16 mouse cellular contexts compared by ENCODE assay signal in genomic region chr8:19540376-19540775, GRCm38 (mm10). TPM values are rescaled to one million over a fixed set of nuclear protein-coding genes. Genes with fewer than 3 reads are reported as not detected.
"Had no signal": no experiment of that assay in that cellular context is flagged by ENCODE, and none has a peak within 500 bp of the region (broad histone marks: within the 10 kb centered on the region; RNA-seq: fewer than 3 reads in every experiment).

No protein-coding gene starts in this region.

- DNase-seq: kidney, postnatal 14 days; liver; liver, embryonic 13.5 days; liver, postnatal 0 days; lung, postnatal 14 days; thymus, adult 18-20 months; thymus, postnatal 14 days had no signal

- H3K4me1 ChIP-seq: limb, embryonic 12.5 days; liver, embryonic 13.5 days; lung, embryonic 15.5 days; megakaryocyte, embryonic 14.5 days; midbrain, embryonic 15.5 days; neural tube, embryonic 12.5 days had no signal

- H3K9me3 ChIP-seq: lung, embryonic 15.5 days had no signal

- ATAC-seq: liver, postnatal 0 days; midbrain, embryonic 15.5 days had no signal

- H3K27ac ChIP-seq: limb, embryonic 12.5 days; liver, embryonic 13.5 days; lung, embryonic 15.5 days; macrophage; midbrain, embryonic 15.5 days; neural tube, embryonic 12.5 days had no signal

- H3K9ac ChIP-seq: limb, embryonic 12.5 days; liver, embryonic 13.5 days; liver, postnatal 0 days; lung, embryonic 15.5 days; midbrain, embryonic 15.5 days; neural tube, embryonic 12.5 days had no signal

- H3K4me2 ChIP-seq: limb, embryonic 12.5 days; liver, embryonic 13.5 days; lung, embryonic 15.5 days; midbrain, embryonic 11.5 days; midbrain, embryonic 15.5 days; neural tube, embryonic 12.5 days had no signal

- H3K4me3 ChIP-seq: limb, embryonic 12.5 days; liver, embryonic 13.5 days; lung, embryonic 15.5 days; megakaryocyte, embryonic 14.5 days; midbrain, embryonic 15.5 days; neural tube, embryonic 12.5 days had no signal

- H3K36me3 ChIP-seq: limb, embryonic 12.5 days; liver, embryonic 13.5 days; lung, embryonic 15.5 days; midbrain, embryonic 15.5 days; neural tube, embryonic 12.5 days had no signal

- H3K27me3 ChIP-seq: midbrain, embryonic 15.5 days had no signal

RNA-seq across cellular contexts. Expression of gene Defb7, which starts 45.5 kb away (rescaled TPM):
- polyA plus RNA-seq: large intestine, adult 2 months; limb, embryonic 12.5 days; liver, embryonic 13.5 days; liver, postnatal 0 days; lung, embryonic 15.5 days; macrophage; midbrain, embryonic 11.5 days; midbrain, embryonic 15.5 days; neural tube, embryonic 12.5 days; stomach, embryonic 14.5 days had no signal
